Mouse (Mus musculus) spleen, postnatal 4 days (tissue): ENCODE measurements at regions not wholly inside any gene's neighbourhood (a gene's known extent, or its start where the extent isn't known, plus 50 kb on each side); places are given as distances from the start of the nearest gene placed in this dataset.

ENCODE experiments used
- DNase-seq, 2 experiments: peaks; one replicate each; pipeline ENCODE4 v3.0.0; 2022; ENCODE audit warnings: low spot score in 2 of 2

- peak in 1 of 2 experiments; percentile 25 for DNase-seq
Measured at GRCm38 (mm10) chr13:71148491-71149302, 307.1 kb upstream of the Adamts16 start.

GRCm38 (mm10) chr13:71146859-71147443, 305.3 kb upstream of the Adamts16 start:
- DNase-seq: no peak

DNA sequence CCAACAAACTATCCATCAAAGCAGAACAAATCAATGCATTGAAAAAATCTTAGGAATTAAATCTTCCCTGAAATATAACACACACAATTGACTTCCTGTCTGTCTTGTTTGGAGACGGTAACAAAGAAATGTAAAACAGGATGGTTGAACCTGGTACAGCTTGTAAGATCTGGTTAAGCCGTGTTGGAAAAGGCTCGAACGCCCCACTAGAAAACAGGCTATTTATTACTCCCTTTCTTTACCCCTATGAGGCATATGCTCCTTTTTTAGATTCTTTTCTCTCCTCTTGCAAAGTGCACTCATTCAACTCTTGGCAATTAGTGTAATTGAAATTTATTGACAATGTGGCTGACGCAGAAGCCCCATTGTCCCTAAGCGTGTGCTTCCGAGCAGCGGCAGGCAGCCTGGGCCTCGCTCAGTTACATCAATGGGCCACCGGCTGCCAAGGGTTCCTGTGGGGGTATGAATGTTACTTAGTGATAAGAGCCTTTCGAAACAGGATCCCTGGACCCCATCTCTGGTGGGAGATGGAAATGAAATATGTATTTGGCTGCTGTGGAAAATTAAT, 297.2 kb upstream of the Adamts16 start:
- DNase-seq: no peak

- no peak for DNase-seq
Measured at GRCm38 (mm10) chr13:71135940-71136632, 294.5 kb upstream of the Adamts16 start.

DNA sequence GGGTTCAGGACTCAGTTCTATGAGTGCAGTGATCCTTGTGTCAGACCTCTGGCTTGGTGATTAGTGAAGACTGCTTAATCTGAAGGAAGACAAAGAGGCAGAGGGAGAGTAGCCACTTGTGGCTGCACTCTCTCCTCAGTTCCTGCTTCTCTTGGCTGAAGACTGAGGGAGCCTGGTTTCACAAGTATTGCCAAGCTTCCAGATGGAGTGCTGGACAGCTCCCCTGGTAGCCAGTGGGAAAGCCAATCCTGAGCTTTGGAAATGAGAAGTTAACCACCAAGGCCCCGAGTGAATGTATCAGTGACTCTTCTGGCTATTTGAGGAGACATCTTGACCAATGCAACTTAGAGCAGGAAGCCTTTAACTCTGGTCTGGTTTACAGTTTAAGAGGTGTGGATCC, 279.9 kb upstream of the Adamts16 start:
- no peak for DNase-seq

DNA sequence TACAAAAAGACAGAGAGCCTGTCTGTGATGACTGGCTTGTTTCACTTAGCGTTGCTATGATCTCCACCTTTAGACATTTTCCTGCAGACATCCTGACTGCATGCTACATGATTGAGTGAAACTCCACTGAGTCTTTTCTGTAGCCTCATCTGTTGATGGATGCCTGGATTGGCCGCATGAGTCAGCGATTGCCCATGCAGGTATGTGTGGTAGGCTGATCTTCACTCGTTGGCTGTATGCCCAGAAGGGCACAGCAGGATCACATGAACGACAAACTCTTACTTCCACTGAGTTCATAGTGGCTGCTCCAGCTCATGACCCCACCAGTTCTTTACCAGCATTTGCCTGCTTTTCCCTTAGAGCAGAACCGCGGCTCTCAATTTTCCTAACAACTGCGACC, 266.6 kb upstream of the Adamts16 start:
- DNase-seq: no peak

DNA sequence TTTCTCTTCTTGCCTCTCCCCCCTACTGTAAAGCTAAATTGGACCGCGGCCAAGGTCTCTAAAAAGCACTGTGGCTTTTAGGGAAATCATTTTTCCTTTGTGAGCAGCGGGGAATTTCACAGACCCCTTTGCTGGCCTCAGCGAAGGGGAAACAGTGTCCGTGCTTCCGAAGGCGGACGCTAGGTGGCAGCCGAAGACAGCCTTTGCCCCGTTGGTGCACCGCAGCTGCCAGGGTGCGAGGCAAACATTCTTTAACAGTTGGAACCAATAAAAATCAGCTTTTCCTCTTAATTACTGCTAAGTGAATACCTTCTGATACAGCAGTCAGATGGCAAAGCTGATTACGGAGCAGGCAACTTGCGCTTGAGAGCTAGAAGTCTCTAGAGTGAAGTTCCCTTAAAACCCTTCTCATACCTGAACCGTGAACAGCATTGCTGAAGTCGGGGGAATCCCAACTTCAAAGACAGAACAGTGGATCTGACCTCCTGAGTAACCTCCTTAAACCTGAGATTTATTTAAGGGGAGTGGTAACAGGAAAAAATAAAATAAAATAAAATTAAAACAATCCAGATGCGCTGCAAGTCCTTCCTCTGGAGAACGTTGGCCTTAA, 263.7 kb upstream of the Adamts16 start:
- peak in 1 of 2 experiments; percentile 14 for DNase-seq

DNA sequence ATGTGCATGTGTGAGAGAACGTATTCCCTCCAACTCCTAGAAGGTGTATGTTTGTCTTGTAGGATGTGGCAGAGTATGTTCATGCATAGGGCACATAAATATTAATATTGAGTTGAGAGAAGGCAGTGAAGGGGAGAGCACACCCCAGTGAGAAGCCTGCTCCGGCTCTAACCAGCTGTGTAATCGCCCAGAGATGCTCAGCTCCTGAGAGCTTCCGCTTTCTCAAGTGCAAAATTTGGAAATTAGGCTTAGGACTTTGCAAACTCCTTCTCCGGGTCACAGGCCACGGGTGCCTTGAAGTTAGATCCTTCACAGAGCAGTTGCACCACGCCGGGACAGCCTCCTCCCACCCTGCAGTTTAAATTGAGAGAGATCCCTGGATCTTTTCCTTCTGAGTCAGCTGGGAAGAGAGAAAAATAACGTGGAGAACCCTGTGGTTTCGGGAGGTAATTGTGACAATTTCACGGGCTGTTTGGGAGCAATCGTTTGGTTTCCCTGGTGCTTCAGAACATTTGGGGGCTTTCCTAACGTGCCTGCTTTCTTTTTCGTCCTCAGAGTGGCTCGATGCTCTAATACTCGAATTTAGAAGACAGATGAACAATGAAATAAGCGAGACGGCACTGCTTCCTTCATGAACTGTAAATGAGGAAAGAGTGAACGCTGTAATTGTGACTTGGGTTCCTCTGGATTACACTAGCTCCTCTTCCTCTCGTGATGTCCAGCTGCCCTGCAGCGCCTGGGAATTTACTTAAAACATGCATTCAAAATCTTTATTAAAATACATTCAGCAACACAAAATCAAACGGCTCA, 263.0 kb upstream of the Adamts16 start:
- no peak for DNase-seq

- no peak for DNase-seq
Measured at GRCm38 (mm10) chr13:71084301-71084700, 242.7 kb upstream of the Adamts16 start.

DNA sequence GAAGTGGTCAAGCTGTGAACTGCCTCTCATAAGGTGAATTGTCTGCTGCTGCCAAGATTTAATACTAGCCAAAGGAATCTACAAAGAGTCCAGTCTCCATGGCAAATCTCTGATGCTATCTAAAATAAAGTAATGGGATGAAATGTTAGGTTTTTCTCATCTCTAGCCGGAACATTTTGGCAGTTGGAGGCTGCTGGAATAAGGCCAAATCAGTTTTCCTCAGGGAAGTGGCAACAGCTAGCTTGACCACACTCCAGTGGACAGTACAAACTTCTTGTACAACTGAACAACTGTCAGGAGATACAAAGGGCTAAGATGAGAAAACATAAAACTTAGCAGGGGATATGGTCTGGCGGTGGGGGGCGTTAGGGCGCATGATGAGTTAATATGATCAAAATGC, 234.3 kb upstream of the Adamts16 start:
- no peak for DNase-seq

DNA sequence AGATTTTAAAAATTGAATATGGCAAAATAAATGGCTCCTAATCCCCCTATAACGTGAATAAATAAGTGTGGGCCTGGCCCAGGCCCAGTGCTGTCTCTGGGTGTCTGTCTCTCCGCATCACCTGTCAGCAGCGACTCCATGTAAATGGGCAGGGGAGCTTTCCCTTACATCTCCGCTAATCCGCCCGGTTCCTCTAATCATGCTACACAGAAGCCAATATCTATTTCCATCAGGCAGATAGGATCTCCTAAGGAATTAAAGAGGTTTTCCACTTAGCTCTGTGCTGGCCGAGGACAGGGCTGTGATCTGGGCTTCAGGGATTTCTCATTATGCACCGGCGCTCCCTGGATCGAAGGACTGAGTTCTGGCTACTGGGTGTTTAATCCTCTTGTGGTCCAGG, 232.4 kb upstream of the Adamts16 start:
- peak in 1 of 2 experiments; percentile 51 for DNase-seq

DNA sequence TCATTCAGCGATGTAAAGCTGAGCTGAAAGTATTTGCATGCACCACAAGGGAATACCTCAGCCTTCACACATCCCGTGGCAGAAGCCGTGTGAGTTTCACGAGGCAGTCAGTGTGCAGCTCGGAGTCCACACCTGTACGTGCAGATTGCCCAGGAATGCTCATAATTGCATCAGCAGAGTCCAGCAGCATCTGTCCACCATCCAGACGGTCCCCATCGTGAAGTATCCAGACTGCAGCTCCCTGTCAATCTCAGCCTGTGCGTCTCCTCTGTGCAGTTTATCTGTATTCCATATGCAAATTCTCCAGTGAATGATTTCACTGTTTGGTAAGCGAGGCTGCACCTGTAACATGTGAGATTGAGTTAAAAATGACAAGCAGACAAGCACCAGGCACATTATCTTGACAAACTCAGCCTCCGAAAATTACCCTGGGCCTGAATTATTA, 227.2 kb upstream of the Adamts16 start:
- DNase-seq: no peak

DNA sequence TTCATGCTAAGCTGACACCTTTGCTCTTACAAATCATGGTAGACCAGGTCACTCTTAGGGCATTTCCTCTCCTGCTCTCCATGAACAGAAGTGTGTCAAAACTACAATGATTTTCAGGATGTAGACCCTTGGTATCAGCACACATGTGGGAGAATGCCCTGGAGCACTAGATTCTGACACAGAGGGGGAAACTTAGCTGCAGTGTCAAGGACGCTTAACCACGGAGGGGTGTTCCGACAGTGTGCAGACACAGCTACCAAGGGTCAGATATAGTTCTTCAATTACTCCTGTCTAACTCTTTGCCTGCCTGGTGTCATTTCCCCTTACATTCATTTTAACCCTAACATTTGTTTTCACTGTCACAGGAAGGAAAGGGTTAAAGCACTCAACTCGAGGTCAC, 226.4 kb upstream of the Adamts16 start:
- DNase-seq: no peak

DNA sequence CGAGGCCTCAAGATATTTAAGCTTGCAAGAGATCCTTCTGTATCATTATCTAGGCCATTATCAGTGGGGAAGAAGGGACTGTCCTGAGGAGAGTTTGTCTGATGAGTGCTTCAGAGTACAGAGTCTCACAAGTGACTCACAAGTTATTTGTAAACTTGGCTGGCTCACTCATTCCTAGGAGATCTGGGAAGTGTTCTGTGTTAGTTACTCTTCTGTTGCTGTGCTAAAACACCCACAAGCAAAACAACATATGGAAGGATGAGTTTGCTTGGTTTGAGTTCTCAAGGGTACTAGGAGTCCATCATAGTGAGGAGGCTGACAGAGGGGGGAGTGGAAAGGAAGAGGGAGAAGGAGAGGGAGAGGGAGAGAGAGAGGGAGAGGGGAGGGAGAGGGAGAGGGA, 224.0 kb upstream of the Adamts16 start:
- DNase-seq: no peak

GRCm38 (mm10) chr13:71064590-71065307, 223.1 kb upstream of the Adamts16 start:
- DNase-seq: no peak

DNA sequence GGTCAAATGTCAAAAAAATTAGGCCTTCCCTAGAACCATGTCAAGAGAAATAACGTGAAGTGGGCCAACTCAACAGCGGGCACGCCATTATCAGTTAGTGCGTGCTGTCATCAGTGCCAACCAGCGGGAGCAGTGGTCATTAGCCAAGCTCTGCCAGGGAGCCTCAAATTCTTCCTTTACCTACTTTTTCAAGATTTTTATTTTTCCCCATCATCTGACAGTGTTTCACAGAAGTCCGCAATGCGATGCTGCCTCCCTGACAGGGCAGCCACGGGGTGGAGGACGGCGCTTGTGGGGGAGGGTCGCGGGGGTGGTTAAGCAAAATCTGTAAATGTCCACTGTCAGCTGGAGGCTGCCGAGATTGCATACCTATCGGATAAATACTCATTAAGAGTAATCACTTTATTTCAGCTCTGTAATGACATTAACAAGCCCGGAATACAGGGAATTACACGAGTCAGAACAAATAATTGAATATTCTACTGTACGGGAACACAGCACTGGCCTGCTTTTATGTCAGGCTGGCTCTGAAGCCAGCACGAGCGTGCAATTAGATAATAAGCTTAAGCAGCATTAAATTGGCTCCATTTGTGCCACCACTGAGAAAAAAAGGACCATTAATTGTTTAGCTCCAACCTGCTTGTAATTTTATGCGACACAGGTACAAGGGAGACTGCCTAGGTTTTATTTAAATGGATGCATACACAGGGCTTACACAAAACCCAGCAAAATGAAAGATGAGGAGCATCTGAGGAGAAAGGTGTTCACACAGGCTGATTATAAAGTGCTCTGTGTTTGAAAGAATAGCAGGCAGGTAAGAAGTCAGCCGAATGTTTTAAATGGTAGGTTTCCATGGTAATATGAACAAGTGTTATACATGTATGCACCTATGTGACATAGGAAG, 212.0 kb upstream of the Adamts16 start:
- no peak for DNase-seq

DNA sequence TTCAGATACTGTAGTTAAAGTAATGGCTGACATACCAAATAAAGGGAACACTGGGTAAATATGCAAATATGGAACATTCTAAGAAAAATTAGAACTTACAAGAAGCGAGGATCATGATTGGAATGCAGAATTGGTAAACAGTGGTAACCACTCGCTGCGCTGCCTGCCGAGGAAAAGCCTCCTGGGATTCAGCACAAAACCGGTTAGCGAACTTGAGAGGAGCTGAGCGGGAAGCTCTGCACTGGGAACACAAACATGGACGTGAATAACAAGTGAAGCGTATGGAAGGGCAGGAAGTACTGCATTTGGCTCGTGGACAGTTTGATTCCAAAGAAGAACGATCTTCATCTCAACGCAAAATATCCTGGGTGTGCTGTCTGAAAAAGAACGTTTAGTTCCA, 209.0 kb upstream of the Adamts16 start:
- no peak for DNase-seq

DNA sequence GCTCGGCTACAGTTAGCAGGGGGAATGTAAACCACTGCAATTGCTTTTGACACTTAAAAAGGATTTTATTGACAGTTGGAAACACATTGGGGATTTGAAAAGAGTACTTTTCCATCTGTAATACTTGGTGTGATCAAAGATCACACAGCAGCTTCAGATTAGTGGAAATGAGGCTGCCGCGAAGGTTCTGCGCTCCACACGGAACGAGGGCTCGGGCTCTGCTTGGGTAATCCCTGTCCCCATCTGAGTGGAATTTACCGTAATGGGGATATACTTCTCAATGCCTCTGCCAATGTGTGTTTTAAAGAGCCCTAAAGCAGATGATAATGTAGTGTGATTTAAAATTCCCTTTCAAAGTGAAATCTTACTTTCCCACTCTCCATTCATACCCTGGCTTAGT, 194.4 kb upstream of the Adamts16 start:
- DNase-seq: no peak

- DNase-seq: no peak
Measured at GRCm38 (mm10) chr13:71034926-71035687, 193.5 kb upstream of the Adamts16 start.
